Mouse (Mus musculus) right cerebral cortex, postnatal 25 days (tissue): ENCODE results near the gene Wif1.

Experiments used
- DNase-seq: peaks from one replicate; pipeline ENCODE4 v3.0.0; 2022

Gene Wif1

GRCm38 (mm10) chr10:121033826-121034568, at the start of gene Wif1:
Gene Wif1 (plus strand): TSS chr10:121033960.
- DNase-seq, result peak; percentile 66

GRCm38 (mm10) chr10:121002135-121002534, 31.6 kb upstream of the Wif1 start:
- no peak for DNase-seq

- no peak for DNase-seq
Measured at GRCm38 (mm10) chr10:121011496-121011895, 22.3 kb upstream of the Wif1 start.

GRCm38 (mm10) chr10:121016291-121016690, 17.5 kb upstream of the Wif1 start:
- no peak for DNase-seq

- DNase-seq, result no peak
Measured at GRCm38 (mm10) chr10:121016711-121017503, 16.9 kb upstream of the Wif1 start.

- DNase-seq, result no peak
Measured at GRCm38 (mm10) chr10:121022951-121023350, 10.8 kb upstream of the Wif1 start.

GRCm38 (mm10) chr10:121031802-121032201, 2.0 kb upstream of the Wif1 start:
- peak; percentile 19 for DNase-seq

- peak; percentile 20 for DNase-seq
Measured at GRCm38 (mm10) chr10:121033128-121033791, 500 bp upstream of the Wif1 start.

GRCm38 (mm10) chr10:121034569-121034947, 798 bp downstream of the Wif1 start:
- no peak for DNase-seq

- DNase-seq, result no peak
Measured at GRCm38 (mm10) chr10:121038556-121039284, 5.0 kb downstream of the Wif1 start.

- DNase-seq, result no peak
Measured at GRCm38 (mm10) chr10:121040911-121041310, 7.2 kb downstream of the Wif1 start.

- DNase-seq, result no peak
Measured at GRCm38 (mm10) chr10:121047440-121047839, 13.7 kb downstream of the Wif1 start.

- DNase-seq, result no peak
Measured at GRCm38 (mm10) chr10:121052076-121052475, 18.3 kb downstream of the Wif1 start.

GRCm38 (mm10) chr10:121055452-121056188, 21.9 kb downstream of the Wif1 start:
- DNase-seq, result no peak

- DNase-seq, result no peak
Measured at GRCm38 (mm10) chr10:121056823-121057222, 23.1 kb downstream of the Wif1 start.

- DNase-seq, result no peak
Measured at GRCm38 (mm10) chr10:121059043-121060003, 25.6 kb downstream of the Wif1 start.

- no peak for DNase-seq
Measured at GRCm38 (mm10) chr10:121061336-121061835, 27.6 kb downstream of the Wif1 start.

- DNase-seq, result no peak
Measured at GRCm38 (mm10) chr10:121062704-121063103, 28.9 kb downstream of the Wif1 start.

- no peak for DNase-seq
Measured at GRCm38 (mm10) chr10:121067416-121067951, 33.7 kb downstream of the Wif1 start.

- no peak for DNase-seq
Measured at GRCm38 (mm10) chr10:121068003-121068402, 34.2 kb downstream of the Wif1 start.
